Mouse (Mus musculus) heart, adult 2 months (tissue): ENCODE measurements around the gene Oxsm. TPM values are rescaled to one million over a fixed set of nuclear protein-coding genes. Genes with fewer than 3 reads are reported as not detected.
A peak's percentile ranks its signal among the peaks of the same experiment; 100 is the strongest.

Experiments used
- DNase-seq, 2 experiments: peaks; one replicate each; pipeline ENCODE4 v3.0.0; 2021
- H3K27ac ChIP-seq: fragments of 200-600 bp; 2 replicates; pipeline ENCODE4 v1.8.1; 2022
- H3K27me3 ChIP-seq: fragments of 200-500 bp; 2 replicates; pipeline ENCODE4 v1.6.1; 2012; ENCODE audit warnings: mild to moderate bottlenecking, low read length, inconsistent platforms, mixed read lengths; ENCODE audit not compliant: control insufficient read depth, insufficient read depth
- H3K36me3 ChIP-seq: fragments of 200-500 bp; 2 replicates; pipeline ENCODE4 v1.6.1; 2012; ENCODE audit warnings: low read length, inconsistent platforms; ENCODE audit not compliant: control insufficient read depth, insufficient read depth
- H3K4me1 ChIP-seq: fragments of 200-500 bp; 2 replicates; pipeline ENCODE4 v1.6.1; 2011; ENCODE audit warnings: low read length; ENCODE audit not compliant: control insufficient read depth, insufficient read depth
- H3K4me3 ChIP-seq: fragments of 200-600 bp; 2 replicates; pipeline ENCODE4 v1.8.1; 2022
- H3K79me2 ChIP-seq: fragments of 200-500 bp; replicated peaks from 2 replicates; pipeline ENCODE4 v1.6.1; 2012; ENCODE audit warnings: mild to moderate bottlenecking, inconsistent platforms, low read length, moderate library complexity, mixed read lengths; ENCODE audit not compliant: control insufficient read depth, insufficient read depth
- H3K9ac ChIP-seq: fragments of 200-500 bp; 2 replicates; pipeline ENCODE4 v1.6.1; 2012; ENCODE audit warnings: low read depth, mild to moderate bottlenecking, control low read depth, inconsistent platforms, low read length, mixed read lengths
- CTCF ChIP-seq: fragments of 200-600 bp; IDR thresholded peaks from 2 replicates; pipeline ENCODE4 v1.8.1; 2022; ENCODE audit warnings: antibody characterized with exemption, mild to moderate bottlenecking, moderate library complexity
- EP300 ChIP-seq: fragments of 200-500 bp; IDR thresholded peaks from 2 replicates; pipeline ENCODE4 v1.6.1; 2011; ENCODE audit warnings: low read depth, low read length, control low read depth; ENCODE audit not compliant: insufficient read depth
- POLR2A ChIP-seq: fragments of 200-500 bp; IDR thresholded peaks from 2 replicates; pipeline ENCODE4 v1.6.1; 2011; ENCODE audit warnings: mild to moderate bottlenecking, low read depth, low read length, control low read depth; ENCODE audit not compliant: insufficient read depth
- WGBS: fragments of 180-500 bp; shearing (Covaris S2); methylation state at CpG from one replicate; pipeline ENCODE4 v1.1.7; 2018; 5-methylcytosine and 5-hydroxymethylcytosine counted together
- intact Hi-C: fragments of 180-260 bp; cut with DNase I; formaldehyde crosslinking; loops from one replicate; pipeline ENCODE4 v1.15.1; 2025
- polyA plus RNA-seq: library from polyadenylated mRNA; depleted of rRNA; stranded (reverse); fragments of >200 nt; gene quantifications from 2 replicates; pipeline ENCODE4 v1.2.3, GENCODE M21; 2012
- total RNA-seq, 2 experiments: library from RNA; stranded (reverse); gene quantifications; 2 replicates each; pipeline ENCODE4 v1.2.3; 2021

The Oxsm gene
- total and polyA plus RNA-seq, 3 experiments: 12.7 to 23.0 (median 19.5) TPM

GRCm38 (mm10) chr14:16233515-16233914 lies 16.1 kb downstream of the Oxsm start:
- no peak overlapping the region for H3K4me3 ChIP-seq
- H3K79me2 ChIP-seq: no peaks in the 10 kb centered on the region
- H3K36me3 ChIP-seq: no peaks in the 10 kb centered on the region
- no peak for TF ChIP-seq CTCF
- TF ChIP-seq EP300: no peak
- no peak for TF ChIP-seq POLR2A
- no peak overlapping the region for H3K9ac ChIP-seq
- H3K4me1 ChIP-seq: no peaks in the 10 kb centered on the region
- no peak overlapping the region for H3K27ac ChIP-seq
- intact Hi-C loops: no loop called here
- no peaks in the 10 kb centered on the region for H3K27me3 ChIP-seq
- DNase-seq: no peak
- 59% methylated on average over 1 of the region's 1 CpGs for WGBS

- no peak overlapping the region for H3K9ac ChIP-seq
- TF ChIP-seq EP300 (no peak), POLR2A (no peak), CTCF (no peak)
- DNase-seq: no peak
- no peaks in the 10 kb centered on the region for H3K27me3 ChIP-seq
- no peak overlapping the region for H3K4me3 ChIP-seq
- H3K4me1 ChIP-seq: no peaks in the 10 kb centered on the region
- H3K36me3 ChIP-seq: no peaks in the 10 kb centered on the region
- intact Hi-C loops: no loop called here
- H3K27ac ChIP-seq: no peak overlapping the region
- H3K79me2 ChIP-seq: no peaks in the 10 kb centered on the region
These were observed 19.0 kb downstream of the Oxsm start for GRCm38 (mm10) chr14:16230581-16230980.

GRCm38 (mm10) chr14:16229395-16229794 lies 20.2 kb downstream of the Oxsm start:
- Histone ChIP-seq H3K79me2 (no peaks in the 10 kb centered on the region), H3K27ac (no peak overlapping the region), H3K27me3 (no peaks in the 10 kb centered on the region), H3K36me3 (no peaks in the 10 kb centered on the region), H3K9ac (no peak overlapping the region), H3K4me1 (no peaks in the 10 kb centered on the region), H3K4me3 (no peak overlapping the region)
- no peak for DNase-seq
- intact Hi-C loops: no loop called here
- 77% methylated on average over 2 of the region's 2 CpGs for WGBS
- TF ChIP-seq CTCF (no peak), EP300 (no peak)

- Histone ChIP-seq H3K9ac (no peak overlapping the region), H3K36me3 (no peaks in the 10 kb centered on the region), H3K4me1 (no peaks in the 10 kb centered on the region), H3K27me3 (no peaks in the 10 kb centered on the region), H3K4me3 (no peak overlapping the region), H3K27ac (no peak overlapping the region), H3K79me2 (no peaks in the 10 kb centered on the region)
- 53% methylated on average over 2 of the region's 2 CpGs for WGBS
- DNase-seq: no peak
- TF ChIP-seq CTCF (peak; percentile 82), EP300 (no peak)
- intact Hi-C loops: no loop called here
These were observed 30.6 kb downstream of the Oxsm start for GRCm38 (mm10) chr14:16219015-16219414.

- DNase-seq: no peak
- H3K27ac ChIP-seq: no peak overlapping the region
- intact Hi-C loops: no loop called here
- no peak overlapping the region for H3K9ac ChIP-seq
- no peaks in the 10 kb centered on the region for H3K79me2 ChIP-seq
- TF ChIP-seq EP300 (no peak), POLR2A (no peak), CTCF (no peak)
- no peaks in the 10 kb centered on the region for H3K36me3 ChIP-seq
- no peaks in the 10 kb centered on the region for H3K27me3 ChIP-seq
- no peaks in the 10 kb centered on the region for H3K4me1 ChIP-seq
- H3K4me3 ChIP-seq: no peak overlapping the region
These were observed 41.9 kb downstream of the Oxsm start for GRCm38 (mm10) chr14:16207722-16208121.

GRCm38 (mm10) chr14:16201673-16202072 lies 47.9 kb downstream of the Oxsm start:
- Histone ChIP-seq H3K4me3 (no peak overlapping the region), H3K79me2 (no peaks in the 10 kb centered on the region), H3K4me1 (peaks cover 2% of the 10 kb centered on the region; the same call in 1 of the 2 replicates), H3K27ac (no peak overlapping the region), H3K27me3 (no peaks in the 10 kb centered on the region), H3K36me3 (no peaks in the 10 kb centered on the region), H3K9ac (no peak overlapping the region)
- no peak for DNase-seq
- intact Hi-C loops: no loop called here
- WGBS: 24% methylated on average over 3 of the region's 3 CpGs
- TF ChIP-seq EP300 (no peak), POLR2A (no peak), CTCF (no peak)
